Mouse (Mus musculus) bone marrow, adult 2 months (tissue): Measurements from ENCODE around the gene Clcn3. TPM values are rescaled to one million over a fixed set of nuclear protein-coding genes. Genes with fewer than 3 reads are reported as not detected.

ENCODE experiments used
- H3K27ac ChIP-seq: fragments of 200-500 bp; 2 replicates; pipeline ENCODE4 v1.5.1; 2012; ENCODE audit warnings: low read depth, mild to moderate bottlenecking, control low read depth, inconsistent platforms, low read length; ENCODE audit not compliant: control insufficient read depth, poor library complexity, insufficient read depth
- H3K4me1 ChIP-seq: fragments of 200-500 bp; 2 replicates; pipeline ENCODE4 v1.6.1; 2011; ENCODE audit warnings: low read length; ENCODE audit not compliant: control insufficient read depth, insufficient read depth
- H3K4me3 ChIP-seq: fragments of 200-500 bp; replicated peaks from 2 replicates; pipeline ENCODE3; 2011; ENCODE audit warnings: mild to moderate bottlenecking, low read depth, low read length, control low read depth; ENCODE audit not compliant: control insufficient read depth
- CTCF ChIP-seq: fragments of 200-500 bp; IDR thresholded peaks from 2 replicates; pipeline ENCODE4 v1.5.1; 2011; ENCODE audit warnings: low read length, control low read depth; ENCODE audit not compliant: control insufficient read depth, insufficient read depth
- POLR2A ChIP-seq: fragments of 200-500 bp; IDR thresholded peaks from 2 replicates; pipeline ENCODE4 v1.6.1; 2011; ENCODE audit warnings: low read depth, mild to moderate bottlenecking, control low read depth, low read length, borderline replicate concordance; ENCODE audit not compliant: control insufficient read depth
- WGBS: fragments of 180-500 bp; shearing (Covaris S2); methylation state at CpG from one replicate; pipeline ENCODE4 v1.1.7; 2018; 5-methylcytosine and 5-hydroxymethylcytosine counted together
- polyA plus RNA-seq: library from polyadenylated mRNA; stranded (reverse); fragments of >200 nt; gene quantifications from 2 replicates; pipeline ENCODE4 v1.2.4, GENCODE M21; 2011; ENCODE audit warnings: low replicate concordance; ENCODE audit not compliant: missing spikeins, insufficient read depth, insufficient read length

Clcn3 gene
- polyA plus RNA-seq, 1 experiment = 35.2 TPM

DNA sequence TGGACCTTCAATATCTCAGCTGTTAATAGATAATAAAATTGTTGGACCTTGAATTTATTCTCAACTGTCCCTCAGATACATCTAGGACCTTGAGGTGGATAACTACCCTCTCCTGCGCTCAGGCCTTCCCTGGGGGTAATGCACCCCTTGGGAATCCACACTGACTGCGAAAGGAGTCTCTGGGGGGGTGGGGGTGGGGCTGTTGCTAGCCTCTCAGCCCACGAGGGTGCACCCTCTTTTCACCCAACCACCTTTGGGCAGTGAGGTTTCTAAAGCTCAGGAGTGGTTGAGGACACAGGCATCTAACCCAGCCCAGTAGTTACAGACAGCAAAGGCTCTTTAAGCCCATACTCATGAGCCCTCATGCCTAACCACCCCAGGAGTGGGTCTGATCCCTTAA lies 122.4 kb downstream of the Clcn3 start:
- H3K27ac ChIP-seq = no peak overlapping the region
- peaks cover 2% of the 10 kb centered on the region; the same call in 1 of the 2 replicates for H3K4me1 ChIP-seq
- WGBS = 59% methylated on average over 3 of the region's 3 CpGs
- TF ChIP-seq POLR2A = no peak
- no peak for TF ChIP-seq CTCF
- no peak overlapping the region for H3K4me3 ChIP-seq

Other genes with a start within 250 kb of the Clcn3 start
- 212 and 214 TPM in 2 replicates for gene Hpf1, start 92.9 kb downstream of the Clcn3 start, polyA plus RNA-seq
- 7.1 and 10.0 TPM in 2 replicates for gene Nek1, start 9.9 kb upstream of the Clcn3 start, polyA plus RNA-seq
- 1.7 and 2.4 TPM in 2 replicates for gene Sh3rf1, start 240.6 kb upstream of the Clcn3 start, polyA plus RNA-seq